Mouse (Mus musculus) myocyte (in vitro differentiated cells): ENCODE results near the gene Tnks1bp1.

Source experiments
- CEBPB ChIP-seq: IDR thresholded peaks from 2 replicates; pipeline ENCODE4 v1.6.1; 2011; ENCODE audit warnings: mild to moderate bottlenecking, moderate library complexity; ENCODE audit not compliant: poor library complexity, insufficient read depth, severe bottlenecking
- E2F4 ChIP-seq: IDR thresholded peaks from one replicate; pipeline ENCODE4 v1.6.1; 2011; ENCODE audit warnings: mild to moderate bottlenecking, control low read depth, moderate library complexity; ENCODE audit not compliant: insufficient read depth
- MAX ChIP-seq: IDR thresholded peaks from one replicate; pipeline ENCODE4 v1.6.1; 2011; ENCODE audit warnings: low read depth, mild to moderate bottlenecking, control low read depth
- MYOD1 ChIP-seq, 3 experiments: IDR thresholded peaks; one replicate each; pipeline ENCODE4 v1.6.1; 2011; ENCODE audit warnings: control low read depth in 2 of 3, low read depth in 2 of 3, mild to moderate bottlenecking in 2 of 3, moderate library complexity in 1 of 3; ENCODE audit not compliant: insufficient read length in 2 of 3, control insufficient read depth in 1 of 3
- MYOG ChIP-seq, 3 experiments: IDR thresholded peaks; one replicate each; pipeline ENCODE4 v1.6.1; 2011; ENCODE audit warnings: control low read depth in 2 of 3, low read depth in 2 of 3, mild to moderate bottlenecking in 2 of 3; ENCODE audit not compliant: insufficient read length in 2 of 3, control insufficient read depth in 1 of 3, insufficient read depth in 1 of 3
- POLR2A ChIP-seq: IDR thresholded peaks from one replicate; pipeline ENCODE4 v1.6.1; 2011; ENCODE audit warnings: low read depth, mild to moderate bottlenecking, control low read depth, moderate library complexity; ENCODE audit not compliant: insufficient read length
- POLR2AphosphoS2 ChIP-seq: IDR thresholded peaks from one replicate; pipeline ENCODE4 v1.6.1; 2011; ENCODE audit warnings: low read depth, control low read depth; ENCODE audit not compliant: insufficient read length
- REST ChIP-seq: IDR thresholded peaks from one replicate; pipeline ENCODE4 v1.6.1; 2011; ENCODE audit warnings: mild to moderate bottlenecking, control low read depth, moderate library complexity; ENCODE audit not compliant: insufficient read depth, insufficient read length
- SRF ChIP-seq: IDR thresholded peaks from one replicate; pipeline ENCODE4 v1.6.1; 2011; ENCODE audit warnings: low read depth; ENCODE audit not compliant: control insufficient read depth, insufficient read length
- TCF12 ChIP-seq: IDR thresholded peaks from one replicate; pipeline ENCODE4 v1.6.1; 2011; ENCODE audit warnings: mild to moderate bottlenecking, control low read depth; ENCODE audit not compliant: poor library complexity, insufficient read depth, severe bottlenecking
- TCF3 ChIP-seq: IDR thresholded peaks from one replicate; pipeline ENCODE4 v1.6.1; 2011; ENCODE audit warnings: low read depth, control low read depth; ENCODE audit not compliant: insufficient read length
- USF1 ChIP-seq: IDR thresholded peaks from one replicate; pipeline ENCODE4 v1.6.1; 2011; ENCODE audit warnings: low read depth, mild to moderate bottlenecking, control low read depth, moderate library complexity

GRCm38 (mm10) chr2:85093376-85093775 is 45.6 kb downstream of the Tnks1bp1 start:
- TF ChIP-seq TCF12 (no peak), REST (no peak), POLR2A (no peak), USF1 (no peak), E2F4 (no peak), TCF3 (no peak), CEBPB (no peak), MAX (no peak), POLR2AphosphoS2 (no peak), MYOD1 (IDR thresholded peaks at IDR 0.05; ENCODE audit: control insufficient read depth in 1 of 3, insufficient read length in 2 of 3, low read depth in 2 of 3) (no peak), MYOG (IDR thresholded peaks at IDR 0.05; ENCODE audit: control insufficient read depth in 1 of 3, insufficient read depth in 1 of 3, insufficient read length in 2 of 3, low read depth in 2 of 3) (no peak), SRF (no peak)
